Mouse (Mus musculus): ENCODE results near the gene Xrcc2.
"Not testable (repeated sequence)": the region's sequence is repeated elsewhere in the genome, so short reads cannot be mapped to it uniquely, and the experiment has no call there.

Xrcc2 gene

DNA sequence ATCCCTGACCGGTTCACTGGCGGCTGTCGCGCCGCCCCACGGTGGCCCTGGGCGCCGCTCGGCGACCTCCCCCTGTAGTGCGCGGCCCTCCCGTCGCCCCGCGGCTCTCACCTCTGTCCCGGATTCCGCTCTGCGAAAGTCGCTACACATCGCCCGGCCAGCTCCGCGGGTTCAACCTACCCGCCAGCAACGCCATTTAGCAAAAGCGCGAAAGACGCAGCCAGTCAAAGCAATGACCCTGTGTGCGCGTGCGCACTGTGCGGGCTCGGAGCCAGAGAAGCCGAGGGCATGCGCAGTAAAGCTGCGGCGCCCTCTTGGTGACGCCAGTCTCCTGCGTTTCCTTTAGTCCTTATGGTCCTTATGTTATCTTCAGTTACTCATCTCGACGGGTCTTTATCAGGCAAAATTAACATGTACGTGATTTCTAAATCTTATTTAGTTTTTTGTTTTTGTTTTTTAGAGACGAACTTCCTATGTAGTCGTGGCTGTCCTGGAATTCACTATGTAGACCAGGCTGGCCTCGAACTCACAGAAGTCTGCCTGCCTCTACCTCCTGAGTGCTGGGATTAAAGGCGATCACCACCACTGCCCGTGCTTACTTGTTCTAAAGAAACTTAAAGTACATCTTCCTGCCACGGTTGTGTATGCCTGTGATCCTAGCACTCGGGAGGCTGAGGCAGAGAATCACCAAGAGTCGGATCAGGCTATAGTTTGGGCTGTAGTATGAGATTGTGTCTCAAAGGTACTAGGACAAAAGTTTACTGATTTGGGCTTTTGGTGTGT is at the start of gene Xrcc2:
Gene Xrcc2 (minus strand): TSS at position 259 of the 783 bp plus-strand sequence.
- DNase-seq (ENCODE audit: low spot score), result peak; percentile 98

GRCm38 (mm10) chr5:25754236-25754766 is 48.7 kb upstream of the Xrcc2 start:
- DNase-seq (ENCODE audit: low spot score), result peak; percentile 36

GRCm38 (mm10) chr5:25753556-25754235 is 48.1 kb upstream of the Xrcc2 start:
- no peak for DNase-seq (ENCODE audit: low spot score)

- no peak for DNase-seq (ENCODE audit: low spot score)
These were observed 47.2 kb upstream of the Xrcc2 start for GRCm38 (mm10) chr5:25752862-25753261.

- no peak for DNase-seq (ENCODE audit: low spot score)
These were observed 45.9 kb upstream of the Xrcc2 start for GRCm38 (mm10) chr5:25751552-25751951.

GRCm38 (mm10) chr5:25748613-25749012 is 43.0 kb upstream of the Xrcc2 start:
- no peak for DNase-seq (ENCODE audit: low spot score)

DNA sequence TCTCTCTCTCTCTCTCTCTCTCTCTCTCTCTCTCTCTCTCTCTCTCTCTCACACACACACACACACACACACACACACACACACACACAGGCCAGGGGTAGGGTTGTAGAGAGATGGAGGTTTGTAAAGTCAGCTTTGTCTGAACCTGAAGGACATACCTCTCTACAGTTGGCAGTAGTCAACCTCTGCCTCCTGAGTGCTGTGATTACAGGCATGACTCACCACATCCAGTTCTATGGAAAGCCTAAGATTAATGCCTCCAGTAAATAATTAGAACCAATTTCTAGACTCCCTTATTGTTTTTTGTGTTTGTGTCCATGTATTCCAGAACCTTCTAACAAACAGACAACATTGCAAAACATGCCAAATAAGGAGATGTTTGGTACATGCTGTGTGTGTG is 42.3 kb upstream of the Xrcc2 start:
- no peak for DNase-seq (ENCODE audit: low spot score)

DNA sequence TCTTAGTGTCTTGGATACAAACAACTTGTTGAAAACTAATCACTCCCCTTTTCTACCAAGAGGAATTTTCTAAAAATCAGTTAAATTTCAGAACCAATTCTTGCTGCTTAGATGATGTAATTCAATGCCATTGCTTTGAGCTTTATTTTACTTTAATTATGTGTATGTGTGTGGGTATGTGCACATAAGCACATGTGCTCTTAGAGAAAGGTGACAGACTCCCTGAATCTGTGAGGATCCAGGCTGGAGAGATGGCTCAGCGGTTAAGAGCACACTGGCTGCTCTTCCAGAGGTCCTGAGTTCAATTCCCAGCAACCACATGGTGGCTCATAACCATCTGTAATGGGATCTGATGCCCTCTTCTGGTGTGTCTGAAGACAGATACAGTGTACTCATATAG is 33.3 kb upstream of the Xrcc2 start:
- not testable (repeated sequence) for DNase-seq (ENCODE audit: low spot score)

GRCm38 (mm10) chr5:25738448-25738847 is 32.8 kb upstream of the Xrcc2 start:
- DNase-seq (ENCODE audit: low spot score), result no peak

DNA sequence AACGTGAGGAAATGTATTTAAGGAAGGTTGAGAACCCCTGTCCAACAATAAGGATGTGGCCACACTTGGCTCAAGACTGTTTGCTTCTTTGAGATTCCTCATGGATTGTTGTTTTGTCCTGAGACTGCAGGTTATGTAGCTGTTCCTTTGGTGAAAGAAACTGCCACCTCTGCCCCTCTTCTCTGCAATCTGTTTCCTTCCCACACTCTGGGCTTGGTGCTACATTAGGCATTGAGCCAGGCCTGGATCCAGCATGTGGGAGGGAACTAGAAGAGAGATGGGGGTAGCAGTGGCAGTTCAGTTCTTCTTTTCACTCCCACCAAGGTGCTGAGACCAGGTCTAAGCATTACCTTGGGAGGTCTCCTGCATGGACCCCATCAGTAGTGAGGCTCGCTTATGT is 30.2 kb upstream of the Xrcc2 start:
- DNase-seq (ENCODE audit: low spot score), result no peak

GRCm38 (mm10) chr5:25734318-25734717 is 28.7 kb upstream of the Xrcc2 start:
- DNase-seq (ENCODE audit: low spot score), result peak; percentile 65

DNA sequence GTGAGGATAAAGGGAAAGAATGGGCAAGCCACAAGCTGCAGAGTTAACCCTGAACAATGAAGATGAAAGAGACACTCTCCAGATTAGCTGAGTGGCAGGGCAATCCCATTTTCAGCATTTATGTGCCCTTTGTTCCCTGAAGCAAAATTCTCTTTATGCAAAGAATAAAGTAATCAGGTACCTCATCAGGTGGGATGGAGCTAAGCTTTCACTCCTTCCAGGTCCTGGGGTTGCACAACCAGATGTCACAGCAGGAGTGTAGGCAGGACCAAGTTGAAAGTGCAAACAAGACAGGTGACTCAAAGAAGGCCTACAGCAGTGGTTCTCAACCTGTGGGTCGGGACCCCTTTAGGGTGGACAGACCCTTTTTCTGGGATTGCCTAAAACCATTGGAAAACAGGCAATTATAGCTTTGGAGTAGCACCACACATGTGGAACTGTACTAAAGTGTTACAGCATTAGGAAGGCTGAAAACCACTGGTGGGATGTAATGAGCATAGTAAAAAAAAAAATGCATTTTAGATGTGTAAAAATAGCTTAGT is 18.6 kb upstream of the Xrcc2 start:
- DNase-seq (ENCODE audit: low spot score), result no peak

GRCm38 (mm10) chr5:25723016-25723415 is 17.4 kb upstream of the Xrcc2 start:
- no peak for DNase-seq (ENCODE audit: low spot score)

DNA sequence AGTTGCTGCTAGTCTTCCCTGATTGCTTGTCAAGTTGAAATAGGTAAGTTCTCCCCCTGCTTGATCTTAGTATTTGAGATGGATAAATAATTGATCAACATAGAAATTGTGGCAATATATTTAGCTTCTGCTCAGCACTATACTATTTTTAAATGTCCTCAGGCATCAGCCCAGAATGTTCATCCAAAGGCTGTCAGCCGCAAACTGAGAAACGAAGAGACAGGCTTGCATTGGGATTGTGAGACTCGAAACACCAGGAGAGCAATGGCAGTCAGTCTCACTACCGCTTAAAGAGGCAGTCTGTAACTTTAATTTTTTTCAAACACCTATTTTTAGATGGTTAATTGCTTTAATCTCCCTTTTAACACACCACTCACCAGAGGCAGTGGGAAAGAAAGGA is 13.8 kb upstream of the Xrcc2 start:
- DNase-seq (ENCODE audit: low spot score), result no peak

- not testable (repeated sequence) for DNase-seq (ENCODE audit: low spot score)
These were observed 7.5 kb upstream of the Xrcc2 start for GRCm38 (mm10) chr5:25713001-25713706.

DNA sequence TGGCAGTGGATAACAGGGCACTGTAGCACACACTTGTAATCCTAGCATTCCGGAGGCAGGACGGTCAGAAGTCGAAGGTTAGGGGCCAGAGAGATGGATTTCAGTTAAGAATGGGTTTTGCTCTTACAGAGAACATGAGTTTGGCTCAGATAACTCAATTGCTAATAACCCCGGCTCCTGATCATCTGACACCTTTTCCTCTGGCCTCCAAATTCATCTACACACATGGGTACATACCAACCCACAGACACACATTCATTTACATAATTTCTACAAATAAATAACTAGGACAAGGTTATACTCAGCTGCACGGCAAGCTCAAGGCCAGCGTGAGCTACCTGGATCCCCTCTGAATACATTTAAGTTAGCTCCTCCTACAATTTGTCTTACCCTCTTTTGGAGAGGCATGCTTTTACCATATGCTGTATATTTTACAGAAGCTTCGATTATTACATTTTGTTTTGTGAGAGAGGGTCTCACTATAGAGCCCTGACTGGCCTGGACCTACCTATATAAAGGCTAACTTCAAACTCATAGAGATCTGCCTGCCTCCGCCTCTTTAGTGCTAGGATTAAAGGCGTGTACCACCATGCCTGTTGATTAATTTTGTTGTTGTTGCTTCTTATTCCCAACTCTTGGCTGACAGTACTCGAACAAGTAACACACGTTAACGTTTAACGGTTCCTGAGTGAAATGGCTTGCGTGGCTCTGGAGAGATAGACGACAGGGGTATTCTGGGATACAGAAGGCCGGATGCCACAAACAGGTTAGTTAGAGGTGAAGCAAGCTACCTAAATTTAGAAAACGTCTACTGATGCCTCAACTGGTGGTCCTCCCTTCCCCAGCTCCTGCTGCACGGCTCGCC is 691 bp downstream of the Xrcc2 start:
- peak; percentile 7 for DNase-seq (ENCODE audit: low spot score)

GRCm38 (mm10) chr5:25697941-25698340 is 7.7 kb downstream of the Xrcc2 start:
- DNase-seq (ENCODE audit: low spot score), result no peak

GRCm38 (mm10) chr5:25696256-25696655 is 9.4 kb downstream of the Xrcc2 start:
- no peak for DNase-seq (ENCODE audit: low spot score)

- no peak for DNase-seq (ENCODE audit: low spot score)
These were observed 9.8 kb downstream of the Xrcc2 start for GRCm38 (mm10) chr5:25695786-25696185.

GRCm38 (mm10) chr5:25671696-25672520 is 33.7 kb downstream of the Xrcc2 start:
- DNase-seq (ENCODE audit: low spot score), result no peak

All from embryo, embryonic 10.5 days (tissue).